Mouse (Mus musculus): ENCODE measurements at regions not wholly inside any gene's neighbourhood (a gene's known extent, or its start where the extent isn't known, plus 50 kb on each side); places are given as distances from the start of the nearest gene placed in this dataset.

DNA sequence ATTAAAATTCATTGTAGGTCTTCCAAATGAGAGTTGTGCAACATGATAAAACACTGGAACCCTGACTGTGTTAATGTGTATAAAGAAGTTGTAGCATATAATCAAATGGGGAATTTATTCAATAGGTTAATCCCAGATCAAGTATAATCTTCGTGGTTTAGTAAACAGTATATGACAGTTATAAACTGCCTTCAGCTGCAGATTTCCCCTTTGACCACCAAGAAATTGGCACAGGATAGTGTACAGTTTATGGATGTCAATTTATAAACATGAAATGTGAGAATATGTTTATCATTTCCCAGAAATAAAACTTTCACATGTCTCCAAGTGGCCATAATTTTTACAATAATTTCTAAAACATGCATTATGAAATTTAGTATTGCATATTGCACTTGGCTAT is 615.3 kb upstream of the Adamts5 start:
- TF ChIP-seq CTCF (conservative IDR thresholded peaks at IDR 0.05; ENCODE audit: low read length) (no peak), POU5F1 (IDR thresholded peaks at IDR 0.05; ENCODE audit: borderline replicate concordance, low read length) (no peak)

All from E14TG2a.4 (cell line).